Mouse (Mus musculus) hindbrain, embryonic 14.5 days (tissue): ENCODE measurements around the gene Bcl7a. TPM values are rescaled to one million over a fixed set of nuclear protein-coding genes. Genes with fewer than 3 reads are reported as not detected.

Source experiments
- ATAC-seq: fragments of 200-750 bp; cut with Nextera tagmentation; 2 replicates; pipeline ENCODE4 v1.8.0; 2017; ENCODE audit warnings: moderate number of reproducible peaks, mild to moderate bottlenecking, moderate TSS enrichment, moderate library complexity; ENCODE audit not compliant: low FRiP score
- DNase-seq: peaks from one replicate; pipeline ENCODE4 v3.0.0-alpha.2; 2015; ENCODE audit warnings: low spot score
- H3K27ac ChIP-seq: fragments of 300-500 bp; sonication (generic); 2 replicates; pipeline ENCODE4 v1.5.1; 2014; ENCODE audit warnings: mild to moderate bottlenecking, moderate library complexity
- H3K27me3 ChIP-seq: fragments of 300-500 bp; sonication (generic); 2 replicates; pipeline ENCODE4 v1.6.1; 2014; ENCODE audit warnings: mild to moderate bottlenecking, low read length, mixed read lengths; ENCODE audit not compliant: control insufficient read depth, insufficient read depth
- H3K36me3 ChIP-seq: fragments of 300-500 bp; sonication (generic); replicated peaks from 2 replicates; pipeline ENCODE4 v1.6.1; 2014; ENCODE audit not compliant: control insufficient read depth, insufficient read depth
- H3K4me1 ChIP-seq: fragments of 300-500 bp; sonication (generic); replicated peaks from 2 replicates; pipeline ENCODE4 v1.6.1; 2014; ENCODE audit warnings: antibody characterized with exemption, low read length, mixed read lengths; ENCODE audit not compliant: control insufficient read depth, insufficient read depth
- H3K4me2 ChIP-seq: fragments of 300-500 bp; sonication (generic); replicated peaks from 2 replicates; pipeline ENCODE4 v1.6.1; 2014; ENCODE audit warnings: mild to moderate bottlenecking, moderate library complexity
- H3K4me3 ChIP-seq: fragments of 300-500 bp; sonication (generic); replicated peaks from 2 replicates; pipeline ENCODE4 v1.5.1; 2014; ENCODE audit warnings: mild to moderate bottlenecking, low read length
- H3K9ac ChIP-seq: fragments of 300-500 bp; sonication (generic); 2 replicates; pipeline ENCODE4 v1.6.1; 2014
- H3K9me3 ChIP-seq: fragments of 300-500 bp; sonication (generic); 2 replicates; pipeline ENCODE4 v1.6.1; 2016; ENCODE audit warnings: low read length; ENCODE audit not compliant: control insufficient read depth
- WGBS: fragments of 180-500 bp; shearing (Covaris S2); extraction: QIAGEN DNeasy Blood & Tissue Kit; methylation state at CpG from one replicate; pipeline ENCODE4 v1.1.7; 2014; 5-methylcytosine and 5-hydroxymethylcytosine counted together
- polyA plus RNA-seq: library from polyadenylated mRNA; unstranded; fragments of >200 nt; fragmentation: Nextera tagmentation; extraction: Ambion mirVana; gene quantifications from 2 replicates; pipeline ENCODE4 v1.2.1, GENCODE M21; 2014

Bcl7a gene
- polyA plus RNA-seq, 1 experiment from 2014 or later = 36.5 TPM

DNA sequence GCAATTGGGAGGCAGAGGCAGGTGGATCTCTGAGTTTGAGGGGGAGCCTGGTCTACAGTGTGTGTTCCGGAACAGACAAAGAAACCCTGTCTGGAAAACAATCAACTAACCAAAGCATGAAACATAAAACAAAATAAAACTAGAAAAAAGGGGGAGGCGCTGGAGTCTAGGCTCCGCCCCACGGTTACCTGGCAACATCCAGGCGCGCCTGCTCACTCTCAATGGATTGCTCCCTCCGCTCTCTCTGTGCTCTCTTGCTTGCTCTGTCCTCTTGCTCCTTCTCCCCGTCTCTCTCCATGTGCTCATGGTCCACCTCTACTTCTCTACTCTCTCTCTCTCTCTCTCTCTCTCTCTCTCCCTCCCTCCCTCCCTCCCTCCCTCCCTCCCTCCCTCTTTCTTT is 39.1 kb downstream of the Bcl7a start:
- DNase-seq = no peak
- 83% methylated on average over 8 of the region's 8 CpGs for WGBS
- Histone ChIP-seq H3K36me3 (no peaks in the 10 kb centered on the region), H3K27ac (no peak overlapping the region), H3K4me2 (no peak overlapping the region), H3K27me3 (no peaks in the 10 kb centered on the region), H3K9ac (no peak overlapping the region), H3K9me3 (no peaks in the 10 kb centered on the region), H3K4me3 (no peak overlapping the region), H3K4me1 (no peaks in the 10 kb centered on the region)
- no peak for ATAC-seq

- Histone ChIP-seq H3K4me2 (no peak overlapping the region), H3K36me3 (no peaks in the 10 kb centered on the region), H3K4me1 (peaks cover 9% of the 10 kb centered on the region), H3K4me3 (no peak overlapping the region), H3K27ac (no peak overlapping the region), H3K27me3 (no peaks in the 10 kb centered on the region), H3K9me3 (no peaks in the 10 kb centered on the region), H3K9ac (no peak overlapping the region)
- ATAC-seq (no peak), DNase-seq (no peak)
- WGBS = 34% methylated on average over 3 of the region's 3 CpGs
These were observed 44.8 kb downstream of the Bcl7a start for GRCm38 (mm10) chr5:123388452-123388851.

- Histone ChIP-seq H3K27me3 (no peaks in the 10 kb centered on the region), H3K4me2 (peak overlapping the region; percentile 67), H3K9me3 (no peaks in the 10 kb centered on the region), H3K4me1 (peaks cover 10% of the 10 kb centered on the region), H3K36me3 (no peaks in the 10 kb centered on the region), H3K27ac (0 out of 2 replicates have a peak overlapping the region, but pooled peaks have one; percentile 35), H3K9ac (peak overlapping the region; percentile 47), H3K4me3 (peak overlapping the region; percentile 36)
- ATAC-seq (no peak), DNase-seq (no peak)
- 3% methylated on average over 15 of the region's 17 CpGs for WGBS
These were observed 47.2 kb downstream of the Bcl7a start for GRCm38 (mm10) chr5:123390536-123391441.

DNA sequence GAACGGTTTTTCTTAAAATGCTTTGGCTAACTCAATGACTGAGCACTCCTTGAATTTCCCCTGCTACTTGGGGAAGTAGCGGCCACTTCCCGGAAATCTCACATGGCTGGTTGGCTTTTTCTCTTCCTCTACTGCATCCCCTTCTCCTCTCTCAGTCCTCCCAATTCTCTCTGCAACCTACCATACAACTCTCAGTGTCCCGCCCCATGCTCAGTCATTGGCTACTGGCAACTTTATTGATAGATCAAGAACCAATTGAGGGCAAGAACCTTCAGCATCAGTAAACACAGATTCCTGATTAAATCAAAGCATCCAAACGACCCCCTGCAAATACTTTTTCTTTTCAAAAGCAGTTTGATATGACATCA is 47.8 kb downstream of the Bcl7a start:
- Histone ChIP-seq H3K4me2 (peak overlapping the region; percentile 67), H3K36me3 (no peaks in the 10 kb centered on the region), H3K27ac (0 out of 2 replicates have a peak overlapping the region, but pooled peaks have one; percentile 35), H3K4me1 (peaks cover 16% of the 10 kb centered on the region), H3K9me3 (no peaks in the 10 kb centered on the region), H3K27me3 (no peaks in the 10 kb centered on the region), H3K9ac (peak overlapping the region; percentile 47), H3K4me3 (peak overlapping the region; percentile 36)
- DNase-seq (peak; percentile 80), ATAC-seq (peak; percentile 61)
- WGBS = 5% methylated on average over 5 of the region's 5 CpGs

GRCm38 (mm10) chr5:123393786-123394302 is 50.2 kb downstream of the Bcl7a start:
- Histone ChIP-seq H3K4me1 (peaks cover 34% of the 10 kb centered on the region), H3K4me3 (peak overlapping the region; percentile 95), H3K36me3 (no peaks in the 10 kb centered on the region), H3K9ac (peak overlapping the region; percentile 94; the same call in 1 of the 2 replicates), H3K27me3 (no peaks in the 10 kb centered on the region), H3K27ac (peak overlapping the region; percentile 73), H3K4me2 (peak overlapping the region; percentile 84), H3K9me3 (no peaks in the 10 kb centered on the region)
- 30% methylated on average over 5 of the region's 5 CpGs for WGBS
- ATAC-seq = no peak
- DNase-seq = no peak

DNA sequence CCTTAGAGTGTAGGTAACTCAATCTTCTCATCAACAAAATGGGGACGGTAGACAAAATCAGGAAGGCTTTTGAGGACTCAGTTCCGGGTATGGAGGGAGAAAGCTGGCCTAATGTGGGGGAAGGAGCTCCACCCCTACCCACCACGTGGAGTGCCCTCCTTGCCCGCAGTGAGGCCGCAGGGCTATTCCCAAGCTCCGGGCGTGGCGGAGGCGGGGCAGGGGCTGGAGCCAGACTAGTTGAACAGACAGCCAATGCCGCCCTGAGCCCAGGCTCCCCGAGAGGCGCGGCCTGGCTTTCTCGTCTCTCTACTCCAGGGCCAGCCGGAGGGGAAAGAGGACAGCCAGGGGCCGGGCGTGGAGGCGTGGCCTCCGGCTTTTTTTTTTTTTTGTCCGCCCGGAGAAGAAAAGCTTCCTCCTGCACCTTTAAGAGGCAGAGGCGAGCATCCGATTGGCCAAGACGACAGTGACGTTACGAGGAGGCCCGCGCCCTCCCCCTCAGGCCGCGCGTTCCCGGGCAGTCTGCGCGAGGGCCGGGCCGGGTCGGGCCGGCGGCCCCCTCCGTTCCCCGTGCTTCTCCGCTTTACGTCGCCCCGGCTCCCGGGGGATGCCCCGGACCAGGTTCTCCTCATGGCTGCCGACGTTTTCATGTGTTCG is 50.8 kb downstream of the Bcl7a start, which contains the start of gene Mlxip:
Gene Mlxip, plus strand, starts transcription at position 496 of the 654 bp plus-strand sequence.
- ATAC-seq (peak; percentile 94), DNase-seq (peak; percentile 86)
- H3K27me3 ChIP-seq = no peaks in the 10 kb centered on the region
- H3K4me2 ChIP-seq = peak within 1 kb of the TSS; percentile 84
- under 1% methylated on average over 44 of the region's 50 CpGs for WGBS
- H3K36me3 ChIP-seq = no peaks in the 10 kb centered on the region
- H3K4me3 ChIP-seq = peak within 1 kb of the TSS; percentile 95
- H3K4me1 ChIP-seq = peaks cover 34% of the 10 kb centered on the region
- peak within 1 kb of the TSS; percentile 73 for H3K27ac ChIP-seq
- H3K9ac ChIP-seq = peak within 1 kb of the TSS; percentile 94
- H3K9me3 ChIP-seq = no peaks in the 10 kb centered on the region

DNA sequence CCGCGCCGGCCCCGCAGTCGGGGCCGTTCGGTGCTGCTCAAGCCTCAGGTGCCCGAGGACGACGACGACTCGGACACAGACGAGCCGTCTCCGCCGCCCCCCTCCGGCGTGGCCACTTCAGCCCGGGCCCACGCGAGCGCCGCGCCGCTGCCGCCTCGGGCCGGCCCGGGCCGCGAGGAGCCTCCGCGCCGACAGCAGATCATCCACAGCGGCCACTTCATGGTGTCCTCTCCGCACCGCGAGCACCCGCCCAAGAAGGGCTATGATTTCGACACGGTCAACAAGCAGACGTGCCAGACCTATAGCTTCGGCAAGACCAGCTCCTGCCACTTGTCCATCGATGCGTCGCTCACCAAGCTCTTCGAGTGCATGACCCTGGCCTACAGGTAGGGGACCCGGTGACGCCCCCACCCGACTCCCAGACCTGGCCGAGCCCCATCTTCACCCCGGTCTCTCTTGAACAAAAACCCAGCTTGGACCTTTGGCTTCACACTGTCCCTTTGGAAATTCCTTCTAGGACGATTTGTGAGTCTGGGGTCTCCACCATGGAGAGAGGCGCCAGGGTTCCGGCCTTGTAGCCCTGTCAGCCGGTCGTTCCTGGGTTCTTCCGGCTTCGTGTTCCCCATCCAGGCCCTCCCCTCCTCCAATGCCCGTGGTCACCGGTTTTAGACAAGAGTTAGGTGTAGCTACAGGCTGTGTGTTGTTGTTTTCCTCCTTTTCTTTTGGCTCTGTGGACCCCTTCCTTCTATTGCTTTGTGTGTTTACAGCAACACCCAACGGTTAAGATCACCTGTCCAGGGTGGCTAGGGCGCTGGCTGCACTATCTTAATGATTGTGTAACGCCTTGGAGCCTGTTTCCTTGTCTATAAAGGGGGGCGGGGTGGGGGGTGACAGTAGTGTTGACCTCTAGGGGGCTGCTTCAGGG is 51.6 kb downstream of the Bcl7a start:
- H3K4me3 ChIP-seq = peak overlapping the region; percentile 95
- no peaks in the 10 kb centered on the region for H3K9me3 ChIP-seq
- no peak for DNase-seq
- peak overlapping the region; percentile 84 for H3K4me2 ChIP-seq
- H3K9ac ChIP-seq = peak overlapping the region; percentile 94
- H3K27ac ChIP-seq = peak overlapping the region; percentile 73
- H3K27me3 ChIP-seq = no peaks in the 10 kb centered on the region
- peak; percentile 41 for ATAC-seq
- peaks cover 33% of the 10 kb centered on the region for H3K4me1 ChIP-seq
- under 1% methylated on average over 65 of the region's 65 CpGs for WGBS
- H3K36me3 ChIP-seq = no peaks in the 10 kb centered on the region

DNA sequence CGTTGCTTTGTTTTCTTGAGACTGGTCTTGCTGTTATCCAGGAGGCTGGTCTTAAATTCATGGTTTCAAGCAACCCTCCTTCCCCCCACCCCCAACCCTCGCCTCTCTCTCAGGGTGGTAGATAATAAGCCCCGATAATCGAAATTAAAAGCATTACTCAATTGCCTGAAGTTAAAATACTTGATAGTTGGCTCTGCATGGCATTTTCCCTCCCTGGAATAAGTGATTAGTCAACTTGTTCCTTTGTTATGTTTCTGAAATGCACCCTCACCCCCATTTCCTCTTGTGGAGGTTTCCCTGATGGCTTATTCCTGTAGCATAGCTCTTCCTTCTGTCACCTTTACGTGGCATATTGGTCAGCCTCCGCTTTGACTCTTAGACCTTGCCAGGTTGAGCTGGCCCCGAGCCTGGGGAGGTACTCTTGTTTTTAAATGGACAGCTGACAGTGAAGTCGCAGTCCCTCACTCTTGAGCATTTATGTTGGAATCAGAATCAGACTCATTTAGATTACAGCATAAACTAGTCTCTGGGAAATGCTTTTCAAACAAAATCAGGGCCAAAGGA is 53.3 kb downstream of the Bcl7a start:
- peaks cover 24% of the 10 kb centered on the region for H3K4me1 ChIP-seq
- H3K9me3 ChIP-seq = no peaks in the 10 kb centered on the region
- no peaks in the 10 kb centered on the region for H3K36me3 ChIP-seq
- H3K27me3 ChIP-seq = no peaks in the 10 kb centered on the region
- ATAC-seq (no peak), DNase-seq (no peak)
- H3K27ac ChIP-seq = no peak overlapping the region
- peak overlapping the region; percentile 84 for H3K4me2 ChIP-seq
- 54% methylated on average over 8 of the region's 8 CpGs for WGBS
- H3K4me3 ChIP-seq = peak overlapping the region; percentile 95
- peak overlapping the region; percentile 94 for H3K9ac ChIP-seq
